Mouse (Mus musculus) forebrain, embryonic 14.5 days (tissue): ENCODE measurements around the gene Lrrc36. TPM values are rescaled to one million over a fixed set of nuclear protein-coding genes. Genes with fewer than 3 reads are reported as not detected.

ENCODE experiments used
- ATAC-seq: fragments of 200-750 bp; cut with Nextera tagmentation; 2 replicates; pipeline ENCODE4 v1.8.0; 2017; ENCODE audit warnings: mild to moderate bottlenecking, moderate library complexity
- DNase-seq: peaks from one replicate; pipeline ENCODE4 v3.0.0-alpha.2; 2015; ENCODE audit warnings: low spot score
- H3K27ac ChIP-seq: fragments of 300-500 bp; sonication (generic); 2 replicates; pipeline ENCODE4 v1.5.1; 2014; ENCODE audit warnings: low read depth, mild to moderate bottlenecking, control low read depth, low read length, moderate library complexity
- H3K27me3 ChIP-seq: fragments of 300-500 bp; sonication (generic); replicated peaks from 2 replicates; pipeline ENCODE4 v1.6.1; 2014; ENCODE audit warnings: low read length, control low read depth, mixed read lengths; ENCODE audit not compliant: control insufficient read depth, insufficient read depth
- H3K36me3 ChIP-seq: fragments of 300-500 bp; sonication (generic); 2 replicates; pipeline ENCODE4 v1.6.1; 2014; ENCODE audit warnings: low read length, control low read depth; ENCODE audit not compliant: control insufficient read depth, insufficient read depth
- H3K4me1 ChIP-seq: fragments of 300-500 bp; sonication (generic); 2 replicates; pipeline ENCODE4 v1.6.1; 2014; ENCODE audit warnings: antibody characterized with exemption, low read length, control low read depth; ENCODE audit not compliant: control insufficient read depth, insufficient read depth
- H3K4me2 ChIP-seq: fragments of 300-500 bp; sonication (generic); 2 replicates; pipeline ENCODE4 v1.6.1; 2014; ENCODE audit warnings: mild to moderate bottlenecking, control low read depth, low read length
- H3K4me3 ChIP-seq: fragments of 300-500 bp; sonication (generic); 2 replicates; pipeline ENCODE4 v1.5.1; 2014; ENCODE audit warnings: low read depth, low read length, control low read depth
- H3K9ac ChIP-seq: fragments of 300-500 bp; sonication (generic); 2 replicates; pipeline ENCODE4 v1.6.1; 2014; ENCODE audit warnings: mild to moderate bottlenecking, low read length, control low read depth, moderate library complexity
- H3K9me3 ChIP-seq: fragments of 300-500 bp; sonication (generic); replicated peaks from 2 replicates; pipeline ENCODE4 v1.6.1; 2016; ENCODE audit warnings: low read length, control low read depth, mixed read lengths; ENCODE audit not compliant: control insufficient read depth
- WGBS: fragments of 180-500 bp; shearing (Covaris S2); extraction: QIAGEN DNeasy Blood & Tissue Kit; methylation state at CpG from one replicate; pipeline ENCODE4 v1.1.7; 2014; 5-methylcytosine and 5-hydroxymethylcytosine counted together
- polyA plus RNA-seq: library from polyadenylated mRNA; unstranded; fragments of >200 nt; fragmentation: Nextera tagmentation; extraction: Ambion mirVana; gene quantifications from 2 replicates; pipeline ENCODE4 v1.2.1, GENCODE M21; 2014

Gene Lrrc36
- polyA plus RNA-seq, 1 experiment from 2014 or later = 0.43 TPM

DNA sequence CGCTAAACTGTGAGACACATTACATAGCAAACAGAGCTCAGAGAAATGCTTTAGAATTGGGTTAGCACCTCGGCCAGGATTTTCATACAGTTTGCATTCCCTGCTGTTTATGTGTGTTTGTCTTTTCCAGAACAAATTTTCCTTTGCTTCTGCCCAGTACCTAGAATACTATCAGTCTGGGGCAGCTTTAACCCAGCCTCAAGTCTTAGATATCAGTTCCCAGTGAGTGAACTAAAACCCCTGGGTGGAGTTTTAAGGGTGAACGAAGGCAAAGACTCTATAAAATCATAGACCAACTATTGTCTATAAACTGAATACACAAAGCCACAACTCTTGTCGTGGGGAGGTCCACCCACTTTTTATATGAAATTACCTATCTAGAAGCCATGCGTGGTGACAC is 35.2 kb downstream of the Lrrc36 start:
- ATAC-seq = no peak
- no peaks in the 10 kb centered on the region for H3K27me3 ChIP-seq
- no peak overlapping the region for H3K27ac ChIP-seq
- H3K36me3 ChIP-seq = no peaks in the 10 kb centered on the region
- H3K9ac ChIP-seq = no peak overlapping the region
- DNase-seq = no peak
- H3K9me3 ChIP-seq = no peaks in the 10 kb centered on the region
- H3K4me1 ChIP-seq = peaks cover 15% of the 10 kb centered on the region
- no peak overlapping the region for H3K4me2 ChIP-seq
- H3K4me3 ChIP-seq = no peak overlapping the region
- WGBS = 89% methylated on average over 5 of the region's 5 CpGs

DNA sequence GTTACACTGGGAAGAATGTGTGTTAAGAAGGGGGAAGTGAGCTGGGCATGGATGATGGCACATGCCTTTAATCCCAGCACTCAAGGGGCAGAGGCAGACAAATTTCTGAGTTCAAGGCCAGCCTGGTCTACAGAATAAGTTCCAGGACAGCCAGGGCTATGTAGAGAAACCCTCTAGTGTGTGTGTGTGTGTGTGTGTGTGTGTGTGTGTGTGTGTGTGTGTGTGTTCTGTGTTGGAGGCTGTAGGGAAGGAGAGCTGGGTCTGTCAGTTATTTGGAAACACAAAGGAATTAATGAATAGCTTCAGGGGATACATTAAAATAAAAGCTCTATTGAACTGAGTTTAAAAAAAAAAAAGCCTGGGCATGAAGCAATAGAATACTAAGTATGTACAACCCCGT is 37.6 kb downstream of the Lrrc36 start:
- Histone ChIP-seq H3K27ac (no peak overlapping the region), H3K9me3 (no peaks in the 10 kb centered on the region), H3K4me3 (no peak overlapping the region), H3K4me1 (peaks cover 7% of the 10 kb centered on the region), H3K36me3 (no peaks in the 10 kb centered on the region), H3K9ac (no peak overlapping the region), H3K27me3 (no peaks in the 10 kb centered on the region), H3K4me2 (no peak overlapping the region)
- 6% methylated on average over 1 of the region's 1 CpGs for WGBS
- no peak for DNase-seq
- peak; percentile 55 for ATAC-seq

DNA sequence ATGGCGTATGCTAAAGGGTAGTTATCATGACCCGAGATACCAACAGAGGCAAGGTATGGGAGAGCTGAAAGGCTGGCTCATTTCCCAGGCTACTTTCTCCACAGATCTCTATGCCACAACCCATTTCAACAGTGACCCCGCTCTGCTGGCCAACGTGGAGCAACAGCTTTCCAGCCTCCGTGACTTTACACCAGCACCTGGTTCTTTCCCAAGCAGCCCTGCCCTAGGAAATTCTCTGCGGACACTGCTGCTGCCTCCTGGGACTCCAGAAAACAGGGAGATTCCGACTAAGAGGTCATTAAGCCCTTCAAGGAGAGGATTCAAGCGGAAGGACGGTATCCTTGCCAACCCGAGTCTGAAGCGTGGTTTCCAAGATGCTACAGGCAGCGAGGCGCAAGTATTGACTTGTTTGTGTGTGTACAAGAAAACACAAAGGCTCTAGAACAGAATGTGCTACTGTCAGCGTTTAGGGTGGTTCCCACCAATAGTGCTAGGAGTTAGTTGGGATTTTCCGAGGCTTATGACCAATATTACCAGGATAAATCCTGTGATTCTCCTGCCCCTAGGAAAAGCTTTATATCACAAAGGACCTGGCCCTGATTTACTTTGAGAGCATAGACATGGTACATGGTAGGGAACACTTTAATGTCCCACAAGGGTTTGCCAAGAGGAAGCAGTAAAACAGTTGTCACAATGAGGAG is 38.7 kb downstream of the Lrrc36 start:
- Histone ChIP-seq H3K9ac (peak overlapping the region; percentile 21; the same call in 1 of the 2 replicates), H3K9me3 (no peaks in the 10 kb centered on the region), H3K36me3 (no peaks in the 10 kb centered on the region), H3K27ac (no peak overlapping the region), H3K4me3 (no peak overlapping the region), H3K4me2 (no peak overlapping the region), H3K4me1 (peaks cover 5% of the 10 kb centered on the region), H3K27me3 (no peaks in the 10 kb centered on the region)
- DNase-seq = no peak
- 39% methylated on average over 15 of the region's 15 CpGs for WGBS
- ATAC-seq = no peak

DNA sequence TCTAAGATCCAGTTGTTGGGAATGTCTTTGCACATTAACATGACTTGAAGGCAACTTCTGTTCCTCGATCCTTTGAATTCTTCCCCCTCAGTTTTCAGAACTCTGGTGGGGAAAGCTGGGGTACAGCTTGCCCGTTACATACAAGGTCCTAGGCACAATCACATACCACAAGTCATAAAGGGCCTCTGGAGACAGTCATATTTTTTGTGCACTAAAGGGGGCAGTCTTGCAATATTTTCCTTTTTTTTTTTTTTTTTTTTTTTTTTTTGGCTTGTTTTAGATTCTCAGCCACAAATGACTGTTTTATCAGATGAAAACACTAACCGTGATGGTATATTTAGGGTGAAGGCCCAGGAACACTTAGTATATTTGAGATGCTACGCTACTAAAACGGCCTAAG is 39.9 kb downstream of the Lrrc36 start:
- DNase-seq (no peak), ATAC-seq (no peak)
- Histone ChIP-seq H3K4me2 (no peak overlapping the region), H3K4me3 (no peak overlapping the region), H3K36me3 (no peaks in the 10 kb centered on the region), H3K9me3 (no peaks in the 10 kb centered on the region), H3K9ac (no peak overlapping the region), H3K4me1 (peaks cover 5% of the 10 kb centered on the region), H3K27ac (no peak overlapping the region), H3K27me3 (no peaks in the 10 kb centered on the region)
- 86% methylated on average over 5 of the region's 5 CpGs for WGBS

DNA sequence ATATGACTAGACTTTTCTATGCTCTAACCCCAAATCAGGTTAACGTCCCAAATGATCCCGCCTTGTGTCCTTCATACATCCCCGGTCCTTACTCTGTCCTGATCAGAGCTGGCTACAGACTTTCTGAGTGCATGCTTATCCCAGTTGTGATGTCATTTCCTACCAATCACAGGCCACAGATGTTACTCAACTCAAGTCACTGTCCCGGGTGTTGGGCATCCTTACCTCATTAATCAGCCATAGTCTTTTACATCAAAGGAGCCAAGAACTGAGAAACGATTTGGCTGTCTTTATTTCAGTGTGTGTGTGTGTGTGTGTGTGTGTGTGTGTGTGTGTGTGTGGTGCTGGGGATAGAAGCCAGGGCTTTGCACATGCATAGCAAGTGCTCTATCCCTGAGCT is 40.7 kb downstream of the Lrrc36 start:
- Histone ChIP-seq H3K9me3 (no peaks in the 10 kb centered on the region), H3K36me3 (no peaks in the 10 kb centered on the region), H3K4me3 (no peak overlapping the region), H3K4me2 (no peak overlapping the region), H3K27me3 (no peaks in the 10 kb centered on the region), H3K27ac (no peak overlapping the region), H3K4me1 (peaks cover 5% of the 10 kb centered on the region), H3K9ac (no peak overlapping the region)
- no peak for ATAC-seq
- no peak for DNase-seq
- WGBS = 65% methylated on average over 5 of the region's 5 CpGs

DNA sequence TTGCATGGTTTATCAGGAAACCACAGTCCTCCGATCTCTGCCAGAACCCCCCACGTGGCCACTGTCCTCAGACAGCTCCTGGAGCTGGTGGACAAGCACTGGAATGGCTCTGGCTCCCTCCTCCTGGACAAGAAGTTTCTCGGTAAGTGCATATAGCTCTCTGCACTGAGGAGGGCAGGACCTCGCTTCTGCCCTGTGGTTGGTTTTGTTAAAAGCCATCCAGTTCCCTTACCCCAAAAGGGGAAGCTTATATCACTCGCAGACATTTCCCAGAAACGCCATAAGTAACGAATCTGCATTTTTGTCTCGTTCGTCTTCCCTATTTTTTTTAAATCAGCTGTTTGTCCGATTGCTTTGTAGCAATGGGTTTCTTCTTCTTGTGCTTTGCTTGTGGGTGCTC is 41.8 kb downstream of the Lrrc36 start:
- Histone ChIP-seq H3K9me3 (no peaks in the 10 kb centered on the region), H3K4me1 (peaks cover 5% of the 10 kb centered on the region), H3K27ac (no peak overlapping the region), H3K4me2 (no peak overlapping the region), H3K36me3 (no peaks in the 10 kb centered on the region), H3K9ac (no peak overlapping the region), H3K4me3 (no peak overlapping the region), H3K27me3 (no peaks in the 10 kb centered on the region)
- 65% methylated on average over 10 of the region's 10 CpGs for WGBS
- no peak for DNase-seq
- no peak for ATAC-seq

DNA sequence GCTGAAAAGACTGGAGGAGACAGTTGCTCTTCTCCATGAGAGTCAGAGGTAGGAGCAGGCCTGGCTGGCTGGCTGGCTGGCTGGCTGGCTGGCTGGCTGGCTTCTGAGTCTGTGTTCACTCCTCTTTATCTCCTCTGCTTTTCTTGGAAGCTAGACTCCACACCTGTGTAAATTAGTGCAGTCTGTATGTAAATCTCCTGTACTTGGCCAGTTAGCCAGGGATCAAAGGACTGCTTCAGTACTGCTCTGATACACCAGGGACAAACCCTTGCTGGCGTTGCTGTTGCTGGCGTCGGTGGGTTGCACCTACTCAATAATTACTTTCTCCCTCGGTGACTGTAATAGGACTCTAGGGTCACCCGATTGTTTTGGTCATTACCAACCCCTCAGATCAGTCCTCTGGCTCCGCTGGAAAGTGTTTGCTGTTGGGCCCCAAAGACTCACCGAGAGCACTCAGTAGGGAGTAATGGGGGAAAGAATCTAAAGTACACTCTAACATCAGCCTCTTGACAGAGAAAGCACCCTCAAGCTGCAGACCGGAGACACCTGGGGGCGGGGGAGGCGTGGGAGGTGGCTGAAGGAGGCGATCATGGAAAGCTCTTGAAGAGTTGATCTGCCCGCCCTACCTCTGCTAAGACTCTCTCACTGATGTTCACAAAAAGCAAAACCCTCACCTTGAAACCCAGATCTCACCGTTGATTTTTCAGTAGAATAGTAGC is 47.9 kb downstream of the Lrrc36 start:
- DNase-seq (no peak), ATAC-seq (no peak)
- Histone ChIP-seq H3K36me3 (no peaks in the 10 kb centered on the region), H3K9me3 (no peaks in the 10 kb centered on the region), H3K4me1 (no peaks in the 10 kb centered on the region), H3K27ac (no peak overlapping the region), H3K27me3 (no peaks in the 10 kb centered on the region), H3K4me2 (no peak overlapping the region), H3K9ac (no peak overlapping the region), H3K4me3 (no peak overlapping the region)
- whole genome bisulfite sequencing = 76% methylated on average over 13 of the region's 13 CpGs

DNA sequence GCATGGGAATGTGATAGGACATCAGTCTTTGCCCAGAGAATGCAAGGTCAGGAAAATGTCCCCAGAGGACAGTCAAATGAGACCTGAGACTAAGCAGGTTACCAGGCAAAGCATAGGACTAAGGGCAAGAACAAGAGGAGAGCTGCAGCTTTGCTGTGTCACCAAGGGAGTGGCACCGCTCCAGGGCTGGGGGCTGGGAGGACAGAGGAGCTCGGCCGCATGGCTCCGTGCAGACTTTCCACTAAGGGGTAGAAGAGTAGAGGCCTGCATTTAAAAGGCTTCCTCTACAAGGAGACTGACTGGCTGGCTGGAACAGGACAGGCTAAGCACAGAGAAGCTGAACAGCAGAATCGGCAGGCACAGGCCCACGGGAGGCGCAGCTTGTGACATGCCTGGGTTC is 51.2 kb downstream of the Lrrc36 start:
- H3K9ac ChIP-seq = no peak overlapping the region
- H3K4me3 ChIP-seq = no peak overlapping the region
- ATAC-seq (no peak), DNase-seq (no peak)
- H3K4me1 ChIP-seq = peaks cover 8% of the 10 kb centered on the region
- no peak overlapping the region for H3K4me2 ChIP-seq
- no peaks in the 10 kb centered on the region for H3K9me3 ChIP-seq
- no peaks in the 10 kb centered on the region for H3K36me3 ChIP-seq
- whole genome bisulfite sequencing = 83% methylated on average over 7 of the region's 7 CpGs
- no peaks in the 10 kb centered on the region for H3K27me3 ChIP-seq
- H3K27ac ChIP-seq = no peak overlapping the region

DNA sequence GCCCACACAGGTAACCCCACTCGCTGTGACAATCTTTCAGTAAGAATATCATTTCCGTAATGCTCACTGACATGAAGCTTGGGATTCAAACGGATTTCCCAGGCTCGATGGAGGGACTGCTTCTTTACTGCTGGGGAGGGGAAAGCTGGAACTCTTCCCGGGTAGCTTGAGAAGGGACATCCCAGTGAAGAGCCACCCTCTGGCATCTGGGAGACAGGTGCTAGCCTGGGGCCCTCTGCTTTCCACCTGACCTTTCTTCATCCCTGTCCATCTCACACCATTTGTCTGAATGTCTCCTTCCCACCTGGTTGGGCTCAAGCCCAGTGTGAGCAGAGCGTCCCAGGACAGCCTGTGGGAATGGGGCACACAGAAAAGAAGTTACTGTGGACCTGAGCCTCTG is 52.9 kb downstream of the Lrrc36 start:
- no peaks in the 10 kb centered on the region for H3K36me3 ChIP-seq
- H3K4me3 ChIP-seq = no peak overlapping the region
- ATAC-seq = no peak
- H3K27ac ChIP-seq = peak overlapping the region; percentile 15; the same call in 1 of the 2 replicates
- 77% methylated on average over 6 of the region's 6 CpGs for WGBS
- no peak overlapping the region for H3K9ac ChIP-seq
- H3K4me1 ChIP-seq = peaks cover 19% of the 10 kb centered on the region
- H3K4me2 ChIP-seq = no peak overlapping the region
- no peaks in the 10 kb centered on the region for H3K9me3 ChIP-seq
- DNase-seq = no peak
- no peaks in the 10 kb centered on the region for H3K27me3 ChIP-seq
